Mouse (Mus musculus) testis, adult 2 months (tissue): ENCODE measurements around the gene Cdca4.

ENCODE experiments used
- CTCF ChIP-seq: fragments of 200-500 bp; IDR thresholded peaks from 2 replicates; pipeline ENCODE4 v1.5.1; 2012; ENCODE audit warnings: low read depth, mild to moderate bottlenecking, inconsistent platforms, low read length, moderate library complexity; ENCODE audit not compliant: control insufficient read depth, insufficient read depth, insufficient replicate concordance
- POLR2A ChIP-seq: fragments of 200-500 bp; IDR thresholded peaks from 2 replicates; pipeline ENCODE4 v1.6.1; 2012; ENCODE audit warnings: low read depth, mild to moderate bottlenecking, inconsistent platforms, low read length, moderate library complexity; ENCODE audit not compliant: control insufficient read depth

DNA sequence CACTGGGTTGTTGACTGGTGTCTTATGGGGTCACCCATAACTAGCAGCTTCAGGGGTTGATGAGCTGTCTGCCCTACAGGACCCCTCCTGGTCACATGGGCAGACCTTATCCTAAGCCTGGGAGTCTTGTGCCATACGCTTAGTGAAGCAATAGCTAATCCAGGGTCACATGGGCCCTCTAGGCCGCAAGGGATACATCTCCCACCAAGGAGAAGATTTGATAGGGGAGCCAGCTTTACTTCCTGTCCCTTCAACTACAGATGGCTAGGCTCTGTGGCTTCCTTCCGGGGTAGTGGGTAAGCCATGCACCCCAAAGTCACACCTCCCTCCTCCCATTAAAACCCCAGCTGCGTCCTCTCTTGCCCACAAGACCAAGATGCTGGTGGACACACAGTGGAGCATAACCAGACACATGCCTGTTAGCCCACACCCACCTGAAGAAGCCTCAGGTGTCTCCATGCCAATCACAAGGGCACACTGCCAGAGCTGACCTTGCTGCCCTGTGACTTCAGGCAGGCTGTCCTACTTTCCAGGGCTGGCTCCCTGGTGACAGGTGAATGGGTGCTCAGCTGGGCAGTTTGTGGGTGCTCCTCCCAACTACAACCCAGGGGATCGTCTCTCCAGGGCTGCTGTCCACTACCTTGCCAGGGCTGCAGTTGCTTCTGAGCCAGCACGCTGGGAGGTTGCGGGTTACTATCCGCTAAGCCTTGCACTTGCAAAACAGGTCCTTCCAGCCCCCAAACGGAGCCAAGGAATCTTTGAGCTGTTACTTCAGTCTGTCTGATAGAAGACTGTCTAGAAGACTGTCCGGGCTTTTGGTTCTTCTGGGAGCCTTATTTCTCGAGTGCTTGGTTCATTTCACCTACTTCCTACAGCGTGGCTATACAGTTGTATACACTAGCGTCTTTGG, 39.2 kb upstream of the Cdca4 start, which contains the start of gene Gpr132:
- TF ChIP-seq CTCF (no peak), POLR2A (no peak)
